Mouse (Mus musculus) kidney, adult 2 months (tissue): ENCODE data around the gene Adra2b.

ENCODE experiments used
- CTCF ChIP-seq: fragments of 200-500 bp; conservative IDR thresholded peaks from 2 replicates; pipeline ENCODE4 v1.5.1; 2011; ENCODE audit warnings: low read depth, mild to moderate bottlenecking, control low read depth, low read length, moderate library complexity, mixed read lengths; ENCODE audit not compliant: insufficient read depth, insufficient read length
- POLR2A ChIP-seq: fragments of 200-500 bp; IDR thresholded peaks from one replicate; pipeline ENCODE4 v1.6.1; 2011; ENCODE audit warnings: low read depth, low read length, control low read depth

GRCm38 (mm10) chr2:127338012-127338411, 25.0 kb upstream of the Adra2b start:
- TF ChIP-seq CTCF (no peak), POLR2A (no peak)
